Mouse (Mus musculus) hindlimb bud, embryonic 11.5 days (tissue): ENCODE data around the gene Cubn.

Source experiments
- DNase-seq: peaks from one replicate; pipeline ENCODE4 v3.0.0-alpha.2; 2012; ENCODE audit warnings: low read depth, low spot score; ENCODE audit errors: extremely low spot score

Gene Cubn

GRCm38 (mm10) chr2:13486470-13486869, 5.1 kb downstream of the Cubn start:
- no peak for DNase-seq

DNA sequence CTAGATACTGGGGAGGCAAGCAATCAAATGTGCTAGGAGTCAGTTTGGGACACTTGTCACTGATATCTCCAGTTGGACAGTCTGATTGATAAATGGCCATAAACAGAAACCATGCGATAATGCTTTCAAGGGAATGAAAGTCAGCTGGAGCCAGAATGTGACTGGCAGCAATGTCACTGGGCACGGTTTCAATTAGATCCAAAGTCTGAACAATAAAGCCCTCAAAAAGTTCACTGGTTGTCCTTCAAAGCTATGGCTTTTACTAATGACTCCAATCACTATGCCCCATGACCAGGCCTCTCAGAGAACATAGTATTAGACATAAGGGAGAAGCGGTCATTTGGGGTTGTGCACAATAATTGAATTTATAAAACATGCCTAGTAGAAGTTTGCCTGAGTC, 7.0 kb downstream of the Cubn start:
- DNase-seq = no peak

DNA sequence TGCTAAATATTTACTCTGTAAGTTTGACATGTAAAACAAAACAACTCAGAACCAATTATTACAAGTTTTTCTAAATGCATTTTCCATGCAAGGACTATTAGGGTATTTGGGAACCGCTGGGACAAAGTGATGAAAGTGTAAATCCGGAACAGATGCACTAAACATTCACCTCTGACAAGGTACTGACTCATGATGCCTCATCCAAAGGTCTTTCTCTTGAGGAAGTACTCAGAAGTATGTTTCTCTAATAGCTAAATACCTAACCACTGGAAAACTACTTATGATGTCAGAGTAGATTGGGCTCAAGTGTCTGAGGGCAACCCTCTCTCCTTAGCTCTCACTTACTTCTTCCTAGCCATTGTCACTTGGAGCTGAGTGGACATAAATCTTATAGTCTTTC, 10.9 kb downstream of the Cubn start:
- no peak for DNase-seq

DNA sequence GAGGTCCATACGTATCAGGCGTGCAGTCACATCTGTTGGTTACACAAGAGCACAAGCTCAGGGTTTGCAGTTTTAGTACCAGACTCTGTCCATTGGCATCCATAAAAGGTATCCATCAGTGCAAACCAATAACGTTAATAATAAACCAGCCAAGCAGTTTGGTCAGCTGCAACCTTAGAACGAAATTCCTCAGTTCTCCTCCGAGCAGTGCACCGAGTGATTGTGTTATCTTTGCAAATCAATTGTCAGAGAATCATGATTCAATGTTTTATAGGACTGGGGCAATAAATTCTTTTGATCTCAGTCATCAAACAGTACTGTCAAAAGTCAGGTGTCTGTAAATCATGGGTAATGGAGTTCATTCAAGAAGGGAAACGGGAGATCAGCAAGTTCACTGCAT, 12.4 kb downstream of the Cubn start:
- no peak for DNase-seq

GRCm38 (mm10) chr2:13470108-13470507, 21.5 kb downstream of the Cubn start:
- DNase-seq = no peak

- no peak for DNase-seq
Observed at GRCm38 (mm10) chr2:13469641-13470040, 22.0 kb downstream of the Cubn start.

GRCm38 (mm10) chr2:13466685-13467084, 24.9 kb downstream of the Cubn start:
- DNase-seq = no peak

- no peak for DNase-seq
Observed at GRCm38 (mm10) chr2:13458088-13458487, 33.5 kb downstream of the Cubn start.

GRCm38 (mm10) chr2:13456821-13457220, 34.8 kb downstream of the Cubn start:
- no peak for DNase-seq

DNA sequence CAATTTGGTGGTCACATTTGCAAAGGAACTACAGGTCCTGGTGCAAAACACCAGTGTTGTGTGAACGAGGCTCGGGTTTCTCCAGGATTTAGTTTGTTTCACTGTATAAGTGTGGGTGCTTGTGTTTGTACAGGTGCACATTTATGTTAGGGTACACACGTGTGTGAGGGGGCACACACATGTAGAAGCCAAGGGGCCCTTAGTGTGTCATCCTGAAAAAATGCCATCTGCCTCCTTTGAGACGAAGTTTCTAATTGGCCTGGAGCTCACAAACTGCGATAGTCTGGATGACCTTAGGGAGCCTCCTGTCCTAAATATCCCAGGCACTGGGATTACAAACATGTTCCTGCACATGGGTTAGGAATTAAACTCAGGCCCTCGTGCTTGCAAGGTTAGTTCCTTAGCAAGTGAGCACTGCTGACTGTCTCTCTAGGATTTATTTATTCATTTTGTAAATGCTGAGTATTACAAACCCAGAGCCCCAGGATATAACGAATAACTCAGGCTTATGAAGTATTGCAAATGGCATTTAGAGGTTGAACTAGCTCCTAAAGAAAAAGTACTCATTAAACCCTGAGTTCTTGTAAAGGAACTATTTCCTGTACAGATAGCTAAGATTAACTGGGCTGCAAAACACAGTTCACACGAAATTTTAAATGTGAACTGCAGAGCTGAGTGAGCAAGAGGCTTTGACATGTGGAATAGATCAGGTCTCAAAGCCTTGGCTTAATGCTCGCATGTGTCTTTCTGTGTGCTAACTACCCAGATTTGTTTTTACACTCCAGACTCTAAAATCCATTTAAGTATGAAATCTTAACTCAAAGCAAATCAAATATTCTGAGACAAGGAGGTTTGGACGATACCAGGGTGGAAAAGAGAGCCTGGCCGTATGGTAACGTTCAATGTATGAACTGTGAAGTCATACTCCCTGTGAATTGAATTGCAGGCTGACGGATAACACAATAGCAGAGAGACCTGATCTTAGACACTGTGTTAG, 39.8 kb downstream of the Cubn start:
- DNase-seq = peak; percentile 31

- DNase-seq = no peak
Observed at GRCm38 (mm10) chr2:13450895-13451294, 40.7 kb downstream of the Cubn start.

DNA sequence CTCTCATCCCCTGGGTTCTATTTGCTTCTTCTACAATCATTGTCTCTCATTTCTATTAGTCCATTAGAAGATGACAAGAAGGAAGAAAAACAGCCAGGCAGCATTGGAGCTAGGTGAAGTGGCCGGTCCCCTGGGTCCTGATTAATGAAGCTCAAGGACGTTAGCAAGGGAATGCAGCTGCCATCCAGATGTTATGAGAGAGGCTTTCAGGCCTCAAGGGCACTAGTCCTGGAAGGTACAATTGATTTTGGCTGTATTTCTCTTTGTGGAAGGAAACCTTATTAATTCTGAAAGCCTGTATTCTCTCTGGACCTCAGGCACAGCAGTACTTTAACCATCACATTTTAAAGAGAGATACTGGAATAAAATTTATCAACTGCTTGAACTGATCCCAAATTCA, 41.1 kb downstream of the Cubn start:
- DNase-seq = peak; percentile 44

DNA sequence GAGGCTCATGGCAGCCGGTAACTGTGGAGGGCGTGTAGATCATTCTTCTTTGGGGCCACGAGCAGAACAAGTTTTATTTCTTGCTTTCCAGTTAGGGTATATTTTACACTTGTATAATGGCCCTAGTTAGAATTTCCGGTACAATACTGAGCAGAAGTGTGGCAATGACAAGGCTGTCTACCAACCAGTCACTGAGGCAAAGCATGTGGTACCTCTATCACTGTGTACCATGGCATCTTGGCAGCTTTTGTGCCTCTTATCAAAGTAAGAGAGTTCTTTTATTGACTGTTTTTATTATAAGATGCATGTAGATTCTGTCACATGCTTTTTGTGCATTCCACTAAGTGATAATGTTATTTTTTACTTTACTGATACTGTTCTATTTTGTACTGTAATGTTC, 46.5 kb downstream of the Cubn start:
- DNase-seq = no peak

DNA sequence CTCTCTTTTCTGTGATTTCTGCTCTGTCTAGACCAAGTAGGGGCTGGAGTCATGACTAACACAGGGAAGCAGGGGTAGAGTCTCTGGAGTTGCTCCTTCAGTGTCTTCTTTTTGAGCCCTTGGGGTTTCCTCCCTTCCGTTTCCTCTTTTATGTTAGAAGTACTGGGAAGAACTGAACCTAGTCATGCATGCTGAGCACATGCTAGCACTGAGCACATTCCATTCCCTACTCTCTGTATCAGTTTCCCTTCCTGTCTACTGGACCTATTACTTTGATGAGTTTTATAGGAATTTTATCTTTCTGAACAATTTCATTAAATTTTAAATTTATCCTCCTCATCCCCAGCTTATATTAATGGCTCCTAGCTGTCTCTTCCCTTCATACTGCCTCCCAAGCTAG, 52.6 kb downstream of the Cubn start:
- DNase-seq = no peak

DNA sequence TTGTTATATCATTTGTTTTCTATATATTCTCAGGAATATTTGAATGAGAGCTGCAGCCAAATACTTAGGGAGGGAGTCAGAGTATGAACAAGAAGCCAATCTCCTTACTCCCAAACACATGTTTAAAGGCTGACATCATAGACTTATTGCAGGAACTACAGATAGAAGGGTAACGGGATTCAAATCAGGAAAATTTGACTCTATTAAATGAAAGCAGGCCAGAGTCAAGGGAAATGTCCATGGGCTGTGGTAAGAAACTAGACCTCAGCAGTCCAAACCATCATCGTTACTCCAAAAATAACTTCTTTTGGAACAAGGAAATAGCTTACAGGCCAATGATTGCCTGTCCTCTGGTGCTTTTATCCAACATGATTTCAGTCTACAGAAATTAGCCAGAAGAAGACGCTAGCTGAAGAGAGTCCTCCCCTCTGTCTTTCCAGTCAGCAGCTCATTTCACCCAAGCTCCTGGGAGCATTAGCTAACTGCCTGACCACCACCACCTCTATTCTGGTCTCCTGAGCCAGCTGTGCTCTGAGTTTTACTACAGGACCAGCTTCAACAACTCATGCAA, 53.3 kb downstream of the Cubn start:
- no peak for DNase-seq

GRCm38 (mm10) chr2:13432002-13432401, 59.6 kb downstream of the Cubn start:
- no peak for DNase-seq

- no peak for DNase-seq
Observed at GRCm38 (mm10) chr2:13421974-13422760, 69.4 kb downstream of the Cubn start.

GRCm38 (mm10) chr2:13416765-13417524, 74.7 kb downstream of the Cubn start:
- no peak for DNase-seq

- DNase-seq = no peak
Observed at GRCm38 (mm10) chr2:13413520-13414178, 78.0 kb downstream of the Cubn start.

GRCm38 (mm10) chr2:13410660-13411059, 81.0 kb downstream of the Cubn start:
- DNase-seq = no peak
